Mouse (Mus musculus) lung, embryonic 14.5 days (tissue): ENCODE data around the gene Abcc12. TPM values are rescaled to one million over a fixed set of nuclear protein-coding genes. Genes with fewer than 3 reads are reported as not detected.

Experiments
- ATAC-seq: fragments of 200-750 bp; cut with Nextera tagmentation; 2 replicates; pipeline ENCODE4 v1.8.0; 2017; ENCODE audit warnings: mild to moderate bottlenecking, moderate TSS enrichment, moderate library complexity; ENCODE audit not compliant: insufficient read depth
- DNase-seq: peaks from one replicate; pipeline ENCODE4 v3.0.0-alpha.2; 2015
- H3K27ac ChIP-seq: fragments of 300-500 bp; sonication (generic); 2 replicates; pipeline ENCODE4 v1.5.1; 2014; ENCODE audit warnings: low read depth, mild to moderate bottlenecking, moderate library complexity
- H3K27me3 ChIP-seq: fragments of 300-500 bp; sonication (generic); 2 replicates; pipeline ENCODE4 v1.6.1; 2014; ENCODE audit warnings: low read length, control low read depth; ENCODE audit not compliant: insufficient read depth
- H3K36me3 ChIP-seq: fragments of 300-500 bp; sonication (generic); 2 replicates; pipeline ENCODE4 v1.6.1; 2014; ENCODE audit warnings: control low read depth; ENCODE audit not compliant: insufficient read depth
- H3K4me1 ChIP-seq: fragments of 300-500 bp; sonication (generic); 2 replicates; pipeline ENCODE4 v1.6.1; 2014; ENCODE audit warnings: antibody characterized with exemption, control low read depth; ENCODE audit not compliant: insufficient read depth
- H3K4me2 ChIP-seq: fragments of 300-500 bp; sonication (generic); 2 replicates; pipeline ENCODE4 v1.6.1; 2014; ENCODE audit warnings: mild to moderate bottlenecking
- H3K4me3 ChIP-seq: fragments of 300-500 bp; sonication (generic); 2 replicates; pipeline ENCODE4 v1.5.1; 2014; ENCODE audit warnings: low read depth, low read length
- H3K9ac ChIP-seq: fragments of 300-500 bp; sonication (generic); 2 replicates; pipeline ENCODE4 v1.6.1; 2014
- H3K9me3 ChIP-seq: fragments of 300-500 bp; sonication (generic); 2 replicates; pipeline ENCODE4 v1.6.1; 2016; ENCODE audit warnings: low read depth, low read length, control low read depth
- CTCF ChIP-seq: IDR thresholded peaks from 2 replicates; pipeline ENCODE4 v1.5.1; 2016; ENCODE audit warnings: antibody characterized with exemption, low read depth
- WGBS: fragments of 180-500 bp; shearing (Covaris S2); extraction: QIAGEN DNeasy Blood & Tissue Kit; methylation state at CpG from one replicate; pipeline ENCODE4 v1.1.7; 2014; 5-methylcytosine and 5-hydroxymethylcytosine counted together
- polyA plus RNA-seq: library from polyadenylated mRNA; unstranded; fragments of >200 nt; fragmentation: Nextera tagmentation; extraction: Ambion mirVana; gene quantifications from 2 replicates; pipeline ENCODE4 v1.2.1, GENCODE M21; 2014

Gene Abcc12
- polyA plus RNA-seq, 1 experiment from 2014 or later, result not detected

GRCm38 (mm10) chr8:86557186-86558045 lies 23.1 kb downstream of the Abcc12 start:
- 71% methylated on average over 15 of the region's 15 CpGs for WGBS
- no peak for TF ChIP-seq CTCF
- no peak overlapping the region for H3K4me2 ChIP-seq
- no peaks in the 10 kb centered on the region for H3K9me3 ChIP-seq
- no peaks in the 10 kb centered on the region for H3K36me3 ChIP-seq
- no peaks in the 10 kb centered on the region for H3K4me1 ChIP-seq
- ATAC-seq (no peak), DNase-seq (no peak)
- no peak overlapping the region for H3K9ac ChIP-seq
- no peaks in the 10 kb centered on the region for H3K27me3 ChIP-seq
- H3K4me3 ChIP-seq, result no peak overlapping the region
- no peak overlapping the region for H3K27ac ChIP-seq

- Histone ChIP-seq H3K4me1 (no peaks in the 10 kb centered on the region), H3K36me3 (no peaks in the 10 kb centered on the region), H3K4me2 (no peak overlapping the region), H3K9me3 (no peaks in the 10 kb centered on the region), H3K4me3 (no peak overlapping the region), H3K9ac (no peak overlapping the region), H3K27me3 (no peaks in the 10 kb centered on the region), H3K27ac (no peak overlapping the region)
- WGBS, result 78% methylated on average over 2 of the region's 2 CpGs
- no peak for TF ChIP-seq CTCF
- no peak for DNase-seq
- no peak for ATAC-seq
Measured at GRCm38 (mm10) chr8:86555564-86555963, 24.9 kb downstream of the Abcc12 start.

GRCm38 (mm10) chr8:86554220-86554891 lies 26.1 kb downstream of the Abcc12 start:
- Histone ChIP-seq H3K27me3 (no peaks in the 10 kb centered on the region), H3K4me1 (no peaks in the 10 kb centered on the region), H3K9me3 (no peaks in the 10 kb centered on the region), H3K36me3 (no peaks in the 10 kb centered on the region), H3K4me2 (no peak overlapping the region), H3K9ac (no peak overlapping the region), H3K4me3 (no peak overlapping the region), H3K27ac (no peak overlapping the region)
- DNase-seq (no peak), ATAC-seq (no peak)
- 74% methylated on average over 12 of the region's 12 CpGs for WGBS
- no peak for TF ChIP-seq CTCF

- Histone ChIP-seq H3K36me3 (no peaks in the 10 kb centered on the region), H3K27ac (no peak overlapping the region), H3K4me1 (no peaks in the 10 kb centered on the region), H3K9ac (no peak overlapping the region), H3K27me3 (no peaks in the 10 kb centered on the region), H3K4me2 (no peak overlapping the region), H3K4me3 (no peak overlapping the region), H3K9me3 (no peaks in the 10 kb centered on the region)
- DNase-seq, result no peak
- ATAC-seq, result no peak
- WGBS, result 88% methylated on average over 10 of the region's 10 CpGs
- TF ChIP-seq CTCF, result no peak
Measured at GRCm38 (mm10) chr8:86550516-86550915, 30.0 kb downstream of the Abcc12 start.

GRCm38 (mm10) chr8:86546001-86546400 lies 34.5 kb downstream of the Abcc12 start:
- no peaks in the 10 kb centered on the region for H3K27me3 ChIP-seq
- H3K36me3 ChIP-seq, result no peaks in the 10 kb centered on the region
- 91% methylated on average over 1 of the region's 1 CpGs for WGBS
- no peak overlapping the region for H3K27ac ChIP-seq
- no peak overlapping the region for H3K9ac ChIP-seq
- DNase-seq (no peak), ATAC-seq (no peak)
- TF ChIP-seq CTCF, result no peak
- no peak overlapping the region for H3K4me2 ChIP-seq
- H3K9me3 ChIP-seq, result no peaks in the 10 kb centered on the region
- no peak overlapping the region for H3K4me3 ChIP-seq
- no peaks in the 10 kb centered on the region for H3K4me1 ChIP-seq

GRCm38 (mm10) chr8:86540906-86541305 lies 39.6 kb downstream of the Abcc12 start:
- Histone ChIP-seq H3K27ac (no peak overlapping the region), H3K4me3 (no peak overlapping the region), H3K9me3 (no peaks in the 10 kb centered on the region), H3K4me1 (no peaks in the 10 kb centered on the region), H3K9ac (no peak overlapping the region), H3K4me2 (no peak overlapping the region), H3K36me3 (no peaks in the 10 kb centered on the region), H3K27me3 (no peaks in the 10 kb centered on the region)
- no peak for TF ChIP-seq CTCF
- ATAC-seq (no peak), DNase-seq (no peak)
- 83% methylated on average over 6 of the region's 6 CpGs for WGBS

GRCm38 (mm10) chr8:86540376-86540775 lies 40.1 kb downstream of the Abcc12 start:
- H3K4me2 ChIP-seq, result no peak overlapping the region
- no peak for ATAC-seq

More at GRCm38 (mm10) chr8:86540376-86540775, 40.1 kb downstream of the Abcc12 start:
- H3K4me3 ChIP-seq, result no peak overlapping the region
- no peaks in the 10 kb centered on the region for H3K9me3 ChIP-seq
- no peaks in the 10 kb centered on the region for H3K27me3 ChIP-seq
- no peaks in the 10 kb centered on the region for H3K4me1 ChIP-seq
- no peak for DNase-seq
- 85% methylated on average over 2 of the region's 2 CpGs for WGBS
- no peak for TF ChIP-seq CTCF
- no peak overlapping the region for H3K9ac ChIP-seq
- H3K36me3 ChIP-seq, result no peaks in the 10 kb centered on the region
- H3K27ac ChIP-seq, result no peak overlapping the region
